ENCODE assay signal across 8 mouse cellular contexts in genomic region chr15:10714409-10715138, GRCm38 (mm10). TPM values are rescaled to one million over a fixed set of nuclear protein-coding genes. Genes with fewer than 3 reads are reported as not detected.
A peak's percentile ranks its signal among the peaks of the same experiment; 100 is the strongest.
DNase-seq lines count a peak whose midpoint lies in the region; ATAC-seq lines count a peak whose summit lies in the region.

Gene Rai14 (minus strand): TSS chr15:10714624.

- ATAC-seq in erythroblast, adult 5-6 weeks (replicated peaks; ENCODE audit: low FRiP score, poor library complexity, severe bottlenecking), result no peak
- peak; percentile 85 for ATAC-seq in intestine, embryonic 14.5 days (replicated peaks; ENCODE audit: low FRiP score, low TSS enrichment, low read depth)
- ATAC-seq in limb, embryonic 11.5 days (ENCODE audit: insufficient number of reproducible peaks, low FRiP score, low TSS enrichment, low read depth), result peak; percentile 86
- ATAC-seq in midbrain, embryonic 11.5 days (ENCODE audit: low FRiP score), result peak; percentile 77

- under 1% methylated on average over 48 of the region's 68 CpGs for WGBS in intestine, embryonic 14.5 days
- under 1% methylated on average over 52 of the region's 68 CpGs for WGBS in limb, embryonic 11.5 days
- WGBS in midbrain, embryonic 11.5 days, result under 1% methylated on average over 56 of the region's 68 CpGs

- H3K27me3 ChIP-seq in erythroblast, embryonic 14.5 days (ENCODE audit: control insufficient read depth), result peaks cover 40% of the 10 kb centered on the region
- H3K27me3 ChIP-seq in intestine, embryonic 14.5 days (replicated peaks; ENCODE audit: control insufficient read depth, insufficient read depth, low read length), result no peaks in the 10 kb centered on the region
- no peaks in the 10 kb centered on the region for H3K27me3 ChIP-seq in limb, embryonic 11.5 days (ENCODE audit: control insufficient read depth, insufficient read depth, low read length)
- H3K27me3 ChIP-seq in midbrain, embryonic 11.5 days (ENCODE audit: control insufficient read depth, insufficient read depth, low read length), result no peaks in the 10 kb centered on the region

- peak within 1 kb of the TSS; percentile 56 for H3K4me3 ChIP-seq in erythroblast, embryonic 14.5 days (replicated peaks)
- H3K4me3 ChIP-seq in intestine, embryonic 14.5 days (ENCODE audit: low read depth, low read length), result peak within 1 kb of the TSS; percentile 71
- peak within 1 kb of the TSS; percentile 87 for H3K4me3 ChIP-seq in limb, embryonic 11.5 days (ENCODE audit: low read depth, low read length)
- peak within 1 kb of the TSS; percentile 93 for H3K4me3 ChIP-seq in midbrain, embryonic 11.5 days (ENCODE audit: low read depth, low read length)

- peak; percentile 84 for DNase-seq in embryo, embryonic 10.5 days (ENCODE audit: low spot score)
- peak; percentile 63 to 68 for DNase-seq in gastrocnemius, postnatal 36 days
- peak; percentile 86 for DNase-seq in intestine, embryonic 14.5 days (ENCODE audit: low spot score)
- DNase-seq in limb, embryonic 11.5 days (ENCODE audit: low spot score), result peak; percentile 90
- DNase-seq in midbrain, embryonic 11.5 days (ENCODE audit: low spot score, missing footprints), result peak; percentile 97
- DNase-seq in spleen, postnatal 36 days (ENCODE audit: low spot score in 2 of 2), result peak; percentile 4 to 7

- peak within 1 kb of the TSS; percentile 82 for H3K4me2 ChIP-seq in intestine, embryonic 14.5 days (ENCODE audit: low read length)
- H3K4me2 ChIP-seq in limb, embryonic 11.5 days (ENCODE audit: low read depth, severe bottlenecking), result peak within 1 kb of the TSS; percentile 68
- H3K4me2 ChIP-seq in midbrain, embryonic 11.5 days, result peak within 1 kb of the TSS; percentile 83

- intact Hi-C loops in gastrocnemius, postnatal 36 days (cut with DNase I), result loop anchor here (2.0 to 10.0 kb wide), 2 partner anchors 160 to 210 kb away; no protein-coding TSS in a partner anchor

- no peaks in the 10 kb centered on the region for H3K9me3 ChIP-seq in erythroblast, embryonic 14.5 days (ENCODE audit: control insufficient read depth, low read length)
- peaks cover 4% of the 10 kb centered on the region; the same call in 1 of the 2 replicates for H3K9me3 ChIP-seq in intestine, embryonic 14.5 days (ENCODE audit: control insufficient read depth, low read length)
- no peaks in the 10 kb centered on the region; the same call in 1 of the 2 replicates for H3K9me3 ChIP-seq in limb, embryonic 11.5 days (ENCODE audit: control insufficient read depth, low read length)
- no peaks in the 10 kb centered on the region; the same call in 1 of the 2 replicates for H3K9me3 ChIP-seq in midbrain, embryonic 11.5 days (ENCODE audit: control insufficient read depth, low read length)

- H3K36me3 ChIP-seq in erythroblast, embryonic 14.5 days (ENCODE audit: control insufficient read depth), result no peaks in the 10 kb centered on the region
- no peaks in the 10 kb centered on the region for H3K36me3 ChIP-seq in intestine, embryonic 14.5 days (ENCODE audit: control insufficient read depth, insufficient read depth, low read length)
- no peaks in the 10 kb centered on the region for H3K36me3 ChIP-seq in limb, embryonic 11.5 days (ENCODE audit: control insufficient read depth, insufficient read depth, low read length)
- no peaks in the 10 kb centered on the region for H3K36me3 ChIP-seq in midbrain, embryonic 11.5 days (ENCODE audit: control insufficient read depth, insufficient read depth, low read length)

- peak within 1 kb of the TSS; percentile 64 for H3K27ac ChIP-seq in intestine, embryonic 14.5 days (ENCODE audit: low read depth)
- peak within 1 kb of the TSS; percentile 75 for H3K27ac ChIP-seq in limb, embryonic 11.5 days (replicated peaks; ENCODE audit: low read depth, low read length)
- H3K27ac ChIP-seq in midbrain, embryonic 11.5 days (ENCODE audit: low read depth, low read length), result peak within 1 kb of the TSS; percentile 74

- peak within 1 kb of the TSS; percentile 73 for H3K9ac ChIP-seq in intestine, embryonic 14.5 days (ENCODE audit: low read length)
- peak within 1 kb of the TSS; percentile 95 for H3K9ac ChIP-seq in limb, embryonic 11.5 days (ENCODE audit: low read length)
- H3K9ac ChIP-seq in midbrain, embryonic 11.5 days (ENCODE audit: low read length), result peak within 1 kb of the TSS; percentile 96

- H3K4me1 ChIP-seq in erythroblast, embryonic 14.5 days (ENCODE audit: control insufficient read depth), result peaks cover 10% of the 10 kb centered on the region
- H3K4me1 ChIP-seq in intestine, embryonic 14.5 days (replicated peaks; ENCODE audit: control insufficient read depth, insufficient read depth, low read length), result peaks cover 9% of the 10 kb centered on the region
- 0 out of 2 replicates have a peak, but pooled peaks cover 2% of the 10 kb centered on the region for H3K4me1 ChIP-seq in limb, embryonic 11.5 days (ENCODE audit: control insufficient read depth, insufficient read depth, low read length)
- H3K4me1 ChIP-seq in midbrain, embryonic 11.5 days (ENCODE audit: control insufficient read depth, insufficient read depth, low read length), result peaks cover 22% of the 10 kb centered on the region

RNA-seq across cellular contexts. Expression of gene Rai14, which starts in this region (rescaled TPM):
- polyA plus RNA-seq in erythroblast, embryonic 14.5 days (2012), result 0.01 TPM in 1 of 2 replicates, not detected in the other
- total RNA-seq in erythroblast, adult 5-6 weeks (2015; ENCODE audit: low replicate concordance), result 0.19 and 1.5 TPM in 2 replicates
- total RNA-seq in erythroblast, adult 5-6 weeks (2017; ENCODE audit: low replicate concordance), result 0.94 and 1.1 TPM in 2 replicates
- total RNA-seq in gastrocnemius, postnatal 36 days (2021), result 1 to 10 TPM; 2.2 to 3.1 TPM
- 20.4 and 25.9 TPM in 2 replicates for polyA plus RNA-seq in intestine, embryonic 14.5 days (2014; fragmentation: Nextera tagmentation; extraction: Ambion mirVana)
- 70.8 and 71.9 TPM in 2 replicates for polyA plus RNA-seq in limb, embryonic 11.5 days (2014; fragmentation: Nextera tagmentation; extraction: Ambion mirVana)
- polyA plus RNA-seq in midbrain, embryonic 11.5 days (2014; fragmentation: Nextera tagmentation; extraction: Ambion mirVana), result 74.7 and 80.6 TPM in 2 replicates

Comparison
In these comparisons a context has a peak if more than half of its experiments do, and no peak if none do; other contexts are left out.
1. RNA of gene Rai14 (polyA plus RNA-seq): 74.7 to 80.6 TPM in midbrain, embryonic 11.5 days, 70.8 to 71.9 TPM in limb, embryonic 11.5 days and 20.4 to 25.9 TPM in intestine, embryonic 14.5 days; 0.01 TPM in erythroblast, embryonic 14.5 days; every median in the first group is over 10 times any median in the second.
2. DNase-seq: peak in every context shown above with its lines; median percentile 97 in midbrain, embryonic 11.5 days; 90 in limb, embryonic 11.5 days; 86 in intestine, embryonic 14.5 days; 84 in embryo, embryonic 10.5 days; 66 in gastrocnemius, postnatal 36 days; 6 in spleen, postnatal 36 days.
3. Peak in every context shown above with its lines, with median percentiles within 50 percentile points of each other: H3K4me3 ChIP-seq, H3K27ac ChIP-seq, H3K4me2 ChIP-seq and H3K9ac ChIP-seq.